Mouse (Mus musculus): ENCODE data around the gene Lmx1b.
A peak's percentile ranks its signal among the peaks of the same experiment; 100 is the strongest.

Gene Lmx1b

GRCm38 (mm10) chr2:33640171-33640721 lies at the start of gene Lmx1b:
Gene Lmx1b, minus strand, starts transcription at chr2:33640511.
- no peak for DNase-seq

GRCm38 (mm10) chr2:33689880-33690462 lies 49.7 kb upstream of the Lmx1b start:
- peak; percentile 22 for DNase-seq

GRCm38 (mm10) chr2:33689155-33689879 lies 49.0 kb upstream of the Lmx1b start:
- DNase-seq: no peak

GRCm38 (mm10) chr2:33683594-33683993 lies 43.3 kb upstream of the Lmx1b start:
- no peak for DNase-seq

GRCm38 (mm10) chr2:33683095-33683494 lies 42.8 kb upstream of the Lmx1b start:
- DNase-seq: no peak

GRCm38 (mm10) chr2:33682219-33682618 lies 41.9 kb upstream of the Lmx1b start:
- DNase-seq: peak; percentile 68

GRCm38 (mm10) chr2:33678950-33679654 lies 38.8 kb upstream of the Lmx1b start:
- no peak for DNase-seq

- no peak for DNase-seq
Observed at GRCm38 (mm10) chr2:33672701-33673472, 32.6 kb upstream of the Lmx1b start.

GRCm38 (mm10) chr2:33668741-33669140 lies 28.4 kb upstream of the Lmx1b start:
- DNase-seq: no peak

GRCm38 (mm10) chr2:33666388-33666945 lies 26.2 kb upstream of the Lmx1b start:
- DNase-seq: no peak

GRCm38 (mm10) chr2:33665363-33666058 lies 25.2 kb upstream of the Lmx1b start:
- no peak for DNase-seq

- no peak for DNase-seq
Observed at GRCm38 (mm10) chr2:33664661-33665060, 24.4 kb upstream of the Lmx1b start.

- peak; percentile 15 for DNase-seq
Observed at GRCm38 (mm10) chr2:33659288-33659629, 18.9 kb upstream of the Lmx1b start.

GRCm38 (mm10) chr2:33658602-33659287 lies 18.4 kb upstream of the Lmx1b start:
- DNase-seq: no peak

- DNase-seq: no peak
Observed at GRCm38 (mm10) chr2:33652517-33653198, 12.3 kb upstream of the Lmx1b start.

- no peak for DNase-seq
Observed at GRCm38 (mm10) chr2:33649371-33649770, 9.1 kb upstream of the Lmx1b start.

- no peak for DNase-seq
Observed at GRCm38 (mm10) chr2:33648894-33649293, 8.6 kb upstream of the Lmx1b start.

GRCm38 (mm10) chr2:33646283-33646550 lies 5.9 kb upstream of the Lmx1b start:
- DNase-seq: no peak

- DNase-seq: no peak
Observed at GRCm38 (mm10) chr2:33645538-33646282, 5.4 kb upstream of the Lmx1b start.

Data from kidney, adult 9 months (tissue).